Mouse (Mus musculus) spleen, adult 12 weeks (tissue): ENCODE measurements at regions not wholly inside any gene's neighbourhood (a gene's known extent, or its start where the extent isn't known, plus 50 kb on each side); places are given as distances from the start of the nearest gene placed in this dataset.

Experiments used
- DNase-seq: peaks from one replicate; pipeline ENCODE4 v3.0.0; 2022; ENCODE audit warnings: low spot score

DNA sequence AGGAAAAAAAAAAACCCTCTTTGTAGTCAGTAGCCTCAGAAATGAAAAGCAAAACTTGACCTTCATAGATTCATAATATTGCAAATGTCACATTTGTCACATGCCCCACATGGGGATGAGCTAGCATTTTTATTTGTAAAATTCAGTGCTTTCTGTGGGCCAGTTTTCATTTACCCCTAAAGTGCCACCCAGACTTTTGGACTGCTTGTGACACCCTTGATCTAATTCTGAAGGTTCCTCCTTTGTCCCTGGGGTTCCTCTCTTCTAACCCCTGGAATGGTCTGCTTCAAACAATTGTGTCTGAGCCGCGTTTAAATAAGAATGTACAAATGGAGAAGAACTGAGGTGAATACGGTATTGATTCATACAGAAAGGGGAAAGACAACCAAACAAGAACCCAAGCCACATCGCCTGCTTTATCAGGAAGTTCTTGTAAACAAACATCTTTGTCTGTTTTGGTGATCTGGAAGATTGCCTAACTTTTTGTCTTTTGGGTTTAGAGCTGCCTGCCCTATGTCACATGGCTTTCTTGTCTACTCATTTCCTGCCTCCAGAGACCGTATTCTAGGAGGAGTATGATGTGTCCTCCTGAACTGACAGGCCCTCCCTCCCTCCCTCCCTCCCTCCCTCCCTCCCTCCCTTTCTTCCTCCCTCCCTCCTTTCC lies 203.1 kb upstream of the Gm9833 start:
- no peak for DNase-seq

DNA sequence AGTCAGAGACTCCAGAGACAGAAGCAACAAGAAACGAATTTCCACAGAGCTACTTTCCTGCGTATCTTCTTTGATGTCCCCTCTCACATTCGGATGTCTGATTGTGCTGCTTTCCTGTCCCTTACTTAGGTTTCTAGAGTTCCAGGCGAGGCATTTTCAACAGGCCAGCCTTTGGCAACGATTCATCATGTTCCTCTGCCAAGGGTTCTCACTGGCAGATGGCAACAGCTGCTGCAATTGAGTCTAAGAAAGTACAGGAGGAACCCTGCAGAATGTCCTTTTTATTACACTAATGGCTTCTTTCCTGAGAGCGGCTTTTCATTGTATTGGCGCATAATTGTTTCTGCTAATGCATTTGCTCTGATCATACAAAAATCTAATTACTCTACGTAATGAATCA lies 202.3 kb upstream of the Gm9833 start:
- DNase-seq = no peak

DNA sequence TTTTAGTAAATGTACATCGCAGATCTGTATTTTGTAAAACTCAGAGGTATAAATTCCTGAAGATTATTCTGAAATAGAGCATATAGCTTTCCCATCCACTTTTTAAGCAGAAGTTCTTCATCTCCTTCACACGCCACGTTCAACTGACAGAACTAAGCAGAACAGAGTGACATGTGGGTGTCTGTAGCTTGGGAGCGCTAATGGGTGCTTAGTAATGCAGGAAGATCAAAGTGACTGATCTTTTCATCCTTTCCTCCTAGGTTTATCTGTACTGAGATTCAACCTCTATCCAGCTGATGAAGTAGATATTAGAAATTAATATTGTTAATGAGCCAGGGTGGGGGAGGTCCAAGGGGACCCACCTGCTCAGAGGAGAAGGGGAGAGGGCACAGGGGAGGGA lies 201.8 kb upstream of the Gm9833 start:
- no peak for DNase-seq

DNA sequence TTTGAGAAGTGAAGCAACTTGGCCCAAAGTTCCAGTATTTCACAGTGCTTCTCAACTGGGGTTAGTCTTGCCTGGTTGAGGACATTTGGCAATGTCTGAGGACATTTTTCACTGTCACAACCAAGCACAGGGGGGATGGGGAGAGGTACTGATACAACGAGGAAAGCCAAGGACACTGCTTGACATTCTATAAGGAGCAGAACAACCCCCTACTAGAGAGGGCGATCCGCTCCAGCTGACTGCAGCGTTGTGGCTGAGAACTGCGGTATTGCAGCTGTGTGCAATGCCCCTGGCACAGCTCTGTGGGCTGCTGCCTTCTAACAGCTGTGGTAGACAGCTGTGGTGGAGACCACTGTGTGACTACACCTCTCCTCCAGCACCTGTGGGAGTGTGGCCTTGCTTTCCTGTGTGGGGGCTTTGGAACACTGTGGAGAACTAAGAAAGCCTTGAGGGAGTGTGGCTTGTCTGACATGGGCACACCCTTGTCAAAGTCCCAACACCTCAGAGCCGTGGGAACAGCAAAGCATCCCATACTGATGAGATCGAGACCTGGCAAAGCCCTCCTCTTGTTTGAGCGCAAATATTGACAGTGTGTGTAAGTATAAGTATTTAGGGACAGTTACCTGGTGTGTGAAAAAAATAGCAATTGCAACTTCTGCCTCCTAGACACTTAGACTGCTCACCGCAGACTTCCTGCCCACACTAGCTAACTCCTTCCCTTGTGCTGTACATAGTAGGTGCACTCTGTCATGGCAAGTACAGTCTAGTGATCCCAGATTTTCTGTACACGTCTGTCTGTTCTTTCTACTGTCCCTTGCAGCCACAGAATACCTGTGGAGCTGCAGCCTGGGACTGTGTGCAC lies 200.9 kb upstream of the Gm9833 start:
- DNase-seq = no peak

DNA sequence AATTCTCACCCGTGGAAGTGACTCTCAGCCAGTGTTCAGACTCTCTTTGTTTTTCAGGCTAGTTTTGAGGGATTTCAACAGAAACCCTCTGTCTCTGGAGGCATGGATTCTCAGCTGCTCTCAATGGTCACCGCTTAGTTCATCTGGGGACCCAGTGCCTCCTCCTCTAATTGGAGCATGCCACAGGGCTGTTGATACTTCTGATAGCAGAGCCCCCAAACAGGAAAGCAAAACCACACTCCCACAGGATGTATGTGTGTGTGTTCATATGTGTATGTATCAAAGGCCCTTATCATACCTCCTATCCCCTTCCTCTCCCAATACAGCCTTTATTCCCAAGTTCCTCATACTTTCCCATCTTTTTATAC lies 200.3 kb upstream of the Gm9833 start:
- DNase-seq = no peak

DNA sequence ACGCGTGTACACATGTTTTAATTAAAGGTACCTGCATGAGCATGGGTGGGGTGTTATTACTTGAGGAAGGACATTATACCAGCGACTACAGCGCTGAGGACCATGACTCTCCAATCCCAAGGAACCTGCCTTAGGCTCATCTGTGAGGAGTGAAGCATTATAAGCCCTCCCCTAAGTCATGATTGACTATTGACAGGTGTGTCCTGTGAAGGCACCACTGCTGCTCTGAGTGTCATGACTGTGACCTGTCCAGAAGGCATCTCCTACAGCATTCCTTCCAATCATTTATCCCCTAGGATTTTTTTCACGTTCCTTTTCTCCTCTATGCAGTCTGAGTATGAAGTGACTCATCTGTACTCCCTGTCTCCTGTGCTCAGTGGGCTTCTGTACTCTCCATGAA lies 199.9 kb upstream of the Gm9833 start:
- DNase-seq = no peak

DNA sequence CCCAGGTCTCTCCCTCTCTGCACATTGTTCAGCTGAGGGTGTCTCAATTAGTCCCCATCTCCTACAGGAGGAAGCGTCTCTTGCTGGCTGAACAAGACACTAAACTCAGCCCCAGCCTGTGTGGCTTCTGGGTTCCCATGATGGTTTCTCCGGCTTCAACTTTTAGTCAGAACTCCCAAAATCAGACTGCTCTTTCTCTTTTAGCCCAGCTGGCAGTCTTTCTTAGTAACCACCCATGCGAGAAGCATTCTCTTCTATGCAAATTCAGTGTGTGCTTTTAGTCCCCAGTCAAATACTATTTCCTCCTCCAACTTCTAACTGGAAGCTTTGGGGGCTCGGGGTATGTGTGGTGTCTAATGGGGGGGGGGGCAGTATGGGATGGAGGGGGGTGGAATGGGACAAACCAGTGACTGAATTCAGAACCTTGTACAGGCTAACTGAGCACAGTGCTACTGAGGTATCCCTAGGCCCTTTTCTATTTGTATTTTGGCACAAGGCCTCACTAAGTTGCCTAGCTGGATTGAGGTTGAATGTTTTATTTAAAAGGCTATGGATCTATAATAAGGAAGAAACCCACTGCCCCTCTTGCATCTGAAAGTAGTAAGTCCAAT lies 194.9 kb upstream of the Gm9833 start:
- no peak for DNase-seq

DNA sequence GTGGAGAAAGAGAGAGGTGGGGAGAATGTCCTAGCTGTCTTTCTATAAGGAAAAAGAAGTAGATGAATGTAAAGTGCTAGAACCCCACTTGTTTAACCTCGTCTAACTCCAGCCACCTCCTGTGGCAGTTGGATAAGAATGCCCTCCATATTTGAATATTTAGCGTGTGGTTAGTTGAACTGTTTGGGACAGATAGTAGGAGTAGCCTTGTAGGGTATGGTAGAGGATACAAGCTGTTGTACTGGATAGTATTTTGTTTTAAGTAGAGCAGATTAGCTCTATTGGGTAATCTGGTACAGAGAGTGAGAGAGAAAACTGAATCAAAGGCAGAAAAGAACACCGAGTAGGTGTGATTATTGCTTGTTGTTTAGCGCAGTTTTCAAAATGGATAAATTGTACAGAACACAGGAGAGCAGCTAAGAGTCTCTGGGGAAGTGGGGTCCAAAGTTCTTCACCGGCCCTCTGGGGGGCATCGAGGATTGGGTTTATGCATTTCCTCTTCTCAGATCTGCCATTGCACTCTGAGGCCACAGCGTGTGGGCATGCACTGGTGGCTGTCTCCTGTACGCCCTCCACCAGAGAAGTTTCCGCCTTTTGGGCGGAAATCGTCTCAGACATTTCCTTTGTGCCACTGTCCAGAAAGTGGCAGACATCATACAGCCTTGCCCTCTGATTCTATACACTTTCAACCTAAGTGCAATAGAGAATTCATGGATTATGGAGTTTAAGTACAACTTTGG lies 192.3 kb upstream of the Gm9833 start:
- DNase-seq = no peak

DNA sequence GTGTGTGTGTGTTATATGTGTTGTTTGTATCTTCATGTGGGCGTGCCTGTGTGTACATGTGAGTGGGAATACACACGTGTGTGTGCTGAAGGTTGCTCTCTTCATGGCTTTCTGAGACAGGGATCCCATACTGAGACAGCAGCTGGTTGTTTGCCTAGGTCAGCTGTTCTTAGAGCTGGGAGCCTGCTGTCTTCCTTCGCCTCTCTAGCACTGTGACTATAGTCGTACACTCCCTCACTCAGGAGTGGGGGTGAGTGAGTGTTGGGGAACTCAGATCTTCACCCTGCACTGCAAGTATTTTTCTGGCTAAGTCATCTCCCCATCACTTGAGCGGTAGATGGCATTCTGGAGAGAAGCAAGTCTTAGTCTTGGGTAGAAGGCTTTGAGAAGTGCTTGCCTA lies 191.6 kb upstream of the Gm9833 start:
- DNase-seq = no peak

DNA sequence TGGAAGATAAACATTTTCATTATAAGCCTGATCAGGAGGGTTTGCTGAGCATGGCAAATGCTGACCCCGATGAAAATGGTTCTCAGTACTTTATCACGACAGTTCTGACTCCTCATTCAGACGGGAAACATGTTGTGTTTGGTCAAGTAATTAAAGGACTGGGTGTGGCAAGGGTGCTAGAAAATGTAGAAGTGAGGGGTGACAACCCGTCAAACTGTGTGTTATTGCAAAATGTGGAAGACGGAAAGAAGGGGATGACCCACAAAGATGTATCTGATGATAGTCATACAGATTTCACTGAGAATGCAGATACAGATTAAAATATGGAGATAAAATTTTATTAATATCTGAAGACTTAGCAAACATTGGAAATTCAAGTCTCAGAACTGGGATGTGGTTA lies 186.2 kb upstream of the Gm9833 start:
- no peak for DNase-seq

DNA sequence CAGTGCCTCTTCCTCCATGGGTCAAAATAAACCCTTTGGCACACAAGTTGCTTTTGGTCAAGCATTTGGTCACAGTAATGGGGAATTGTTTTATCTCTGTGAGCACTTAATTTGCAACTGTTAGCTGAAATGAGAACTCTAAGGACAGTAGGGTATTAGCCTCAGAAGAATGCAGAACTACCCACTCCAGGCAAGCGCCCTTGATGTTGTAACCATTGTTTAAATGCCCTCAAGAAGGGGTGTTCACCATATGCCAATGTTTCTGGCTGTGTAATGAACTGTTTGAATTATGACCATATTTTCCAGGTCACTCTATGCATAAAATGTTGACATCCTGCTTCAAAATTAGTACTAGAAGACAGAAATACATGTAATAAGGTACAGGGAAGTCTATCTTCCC lies 174.6 kb upstream of the Gm9833 start:
- no peak for DNase-seq

DNA sequence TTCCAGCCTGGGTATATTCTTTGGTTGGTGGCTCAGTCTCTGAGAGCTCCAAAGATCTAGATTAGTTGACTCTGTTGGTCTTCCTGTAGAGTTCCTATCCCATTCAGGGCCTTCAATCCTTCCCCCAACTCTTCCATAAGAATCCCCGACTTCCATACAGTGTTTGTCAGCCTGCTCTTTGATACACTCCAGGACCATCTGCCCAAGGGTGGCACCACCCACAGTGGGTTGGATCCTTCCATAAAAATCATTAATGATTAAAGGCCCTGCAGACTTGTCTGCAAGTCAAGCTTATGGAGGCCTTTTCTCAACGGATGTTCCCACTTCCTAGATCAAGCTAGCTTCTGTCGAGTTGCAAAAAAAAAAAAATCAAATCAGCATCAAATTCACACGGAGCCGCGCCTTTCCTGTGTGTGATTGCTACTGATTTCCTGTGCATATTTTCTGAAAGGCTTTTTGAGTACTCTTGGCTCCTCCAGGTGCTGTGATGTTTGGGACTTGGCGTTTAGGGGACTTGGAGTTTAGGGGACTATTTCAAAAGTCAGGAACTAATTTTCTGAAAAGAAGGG lies 171.3 kb upstream of the Gm9833 start:
- DNase-seq = no peak

DNA sequence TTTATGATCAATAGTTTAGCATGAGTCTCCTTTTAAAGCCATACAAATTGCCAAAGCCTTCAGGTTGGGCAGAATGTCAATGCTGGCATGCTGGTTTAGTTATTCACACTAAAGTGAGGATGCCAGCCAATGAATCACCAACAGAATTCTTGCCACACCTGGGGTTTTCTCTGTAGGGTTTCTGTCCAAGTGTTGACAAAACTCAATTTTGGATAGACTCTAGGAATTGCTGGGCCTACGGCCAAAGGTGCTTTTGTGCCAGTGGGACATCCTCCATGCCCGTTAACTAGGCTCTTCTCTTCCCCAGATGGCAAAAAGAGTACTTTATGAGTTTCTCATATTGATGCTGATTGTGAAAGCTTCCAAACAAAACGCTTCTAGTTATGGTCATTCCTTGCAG lies 167.6 kb upstream of the Gm9833 start:
- DNase-seq = no peak

DNA sequence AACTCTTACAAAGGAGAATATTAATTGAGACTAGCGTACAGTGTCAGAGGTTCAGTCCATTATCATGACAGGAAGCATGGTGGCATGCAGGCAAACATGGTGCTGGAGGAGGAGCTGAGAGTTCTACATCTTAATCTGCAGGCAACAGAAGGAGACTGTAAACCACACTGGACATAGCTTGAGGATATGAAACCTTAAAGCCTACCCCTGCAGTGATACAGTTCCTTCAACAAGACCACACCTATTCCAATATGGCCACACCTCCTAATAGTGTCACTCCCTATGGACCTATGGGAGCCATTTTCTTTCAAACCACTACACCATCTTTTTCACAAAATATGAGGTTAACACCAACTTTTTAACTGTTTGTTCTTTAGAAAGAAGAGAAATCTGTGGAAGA lies 166.2 kb upstream of the Gm9833 start:
- no peak for DNase-seq

DNA sequence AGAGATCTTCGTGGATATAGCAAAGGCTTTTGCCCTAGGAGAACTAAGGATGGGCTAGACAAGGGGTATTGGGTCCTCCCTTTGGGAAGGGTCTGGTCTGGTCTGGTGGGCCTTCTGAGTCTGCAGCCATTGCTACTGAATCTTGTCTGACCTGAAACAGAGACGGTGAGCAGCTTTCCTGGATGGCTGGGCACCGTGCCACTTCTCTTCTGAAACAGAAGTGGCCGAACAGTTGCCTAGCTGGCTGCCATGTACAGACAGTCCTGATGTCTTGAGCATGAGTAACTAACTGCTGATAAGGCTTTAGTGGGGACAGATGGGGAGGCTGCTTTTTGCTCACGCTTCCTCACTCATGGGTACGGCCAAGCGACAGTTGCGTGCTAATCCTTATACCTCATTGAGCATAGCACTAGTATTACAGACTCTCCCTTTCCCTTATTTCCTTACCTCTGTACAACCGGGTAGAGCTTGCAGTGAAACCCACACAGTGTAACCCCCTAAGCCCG lies 165.3 kb upstream of the Gm9833 start:
- DNase-seq = no peak

DNA sequence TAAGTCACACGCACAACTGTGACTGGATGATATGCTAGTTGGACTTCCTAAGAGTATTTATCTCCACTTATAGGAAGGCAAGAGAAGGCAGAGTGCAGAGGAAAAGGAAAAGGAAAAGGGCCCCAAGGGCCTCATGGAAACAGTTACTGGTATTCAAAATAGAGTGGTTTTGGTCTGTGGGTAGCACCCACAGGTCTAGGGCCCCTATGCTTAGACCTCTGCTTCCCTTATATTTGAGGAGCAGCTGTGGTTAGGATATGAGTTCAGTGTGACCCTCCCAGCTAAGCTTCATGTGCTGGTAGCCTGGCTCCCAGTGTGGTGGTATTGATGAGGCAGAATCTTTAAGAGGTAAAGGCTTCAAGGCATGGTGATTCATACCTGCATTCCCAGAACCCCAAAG lies 163.3 kb upstream of the Gm9833 start:
- DNase-seq = no peak

DNA sequence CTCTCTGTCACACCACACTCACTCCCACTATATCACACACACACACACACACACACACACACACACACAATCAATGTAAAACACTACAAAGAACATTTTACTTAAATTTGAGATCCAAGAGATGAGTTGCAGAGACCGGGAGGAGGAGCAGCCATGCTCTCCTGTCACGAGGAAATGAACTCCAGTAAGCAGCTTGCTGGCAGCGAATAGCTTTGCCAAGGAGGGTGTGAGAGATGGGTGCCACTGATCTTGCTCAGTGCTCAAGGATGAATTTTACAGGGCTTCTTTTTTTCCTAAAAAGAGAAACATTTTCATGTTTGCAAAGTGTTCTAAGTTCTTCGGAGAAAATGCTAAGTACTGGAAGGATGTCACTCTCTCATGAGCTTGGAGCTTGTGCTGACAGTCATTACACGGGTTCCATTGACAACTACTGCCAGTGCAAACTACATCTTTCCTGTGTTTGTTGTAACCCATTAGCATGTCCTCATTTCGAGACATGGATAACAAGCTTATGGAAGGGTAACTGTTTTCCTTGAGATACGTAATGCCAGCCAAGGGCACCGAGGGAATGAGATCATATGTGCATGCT lies 151.0 kb upstream of the Gm9833 start:
- DNase-seq = no peak

DNA sequence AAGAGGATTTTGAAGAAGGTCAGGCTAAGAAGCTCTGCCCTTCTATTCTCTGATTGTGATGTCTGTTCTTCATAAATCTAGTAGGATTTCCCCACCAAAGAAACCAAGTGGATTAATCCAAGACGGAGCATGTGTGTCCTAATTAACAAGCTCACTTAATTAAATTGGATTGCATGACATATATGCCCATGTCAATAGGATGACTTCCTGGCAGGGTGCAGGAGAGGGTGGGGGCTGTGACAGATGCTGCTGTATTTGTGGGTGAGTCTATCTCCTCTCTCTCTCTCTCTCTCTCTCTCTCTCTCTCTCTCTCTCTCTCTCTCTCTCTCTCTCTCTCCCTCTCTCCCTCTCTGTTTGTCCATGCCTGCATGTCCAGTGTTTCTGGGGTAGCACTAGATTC lies 149.3 kb upstream of the Gm9833 start:
- no peak for DNase-seq

DNA sequence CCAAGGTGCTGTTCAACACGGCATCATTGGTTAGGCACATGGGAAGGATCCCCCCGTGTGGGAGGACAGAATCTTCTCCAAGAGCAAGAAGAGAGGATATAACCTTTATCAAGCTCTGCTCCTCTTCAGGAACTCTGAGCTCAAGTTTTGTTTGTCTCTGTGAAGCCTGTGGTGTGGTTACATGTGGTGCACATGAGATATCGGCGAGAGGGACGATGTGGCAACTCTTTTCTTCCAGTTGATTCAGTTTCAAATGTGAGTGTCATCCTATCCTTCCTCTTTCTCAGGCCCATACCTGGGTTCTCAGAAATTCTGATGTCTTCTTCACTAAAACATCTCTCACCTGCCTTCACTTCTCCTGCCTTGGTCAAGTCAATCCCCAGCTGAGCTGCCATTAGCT lies 145.3 kb upstream of the Gm9833 start:
- DNase-seq = no peak

DNA sequence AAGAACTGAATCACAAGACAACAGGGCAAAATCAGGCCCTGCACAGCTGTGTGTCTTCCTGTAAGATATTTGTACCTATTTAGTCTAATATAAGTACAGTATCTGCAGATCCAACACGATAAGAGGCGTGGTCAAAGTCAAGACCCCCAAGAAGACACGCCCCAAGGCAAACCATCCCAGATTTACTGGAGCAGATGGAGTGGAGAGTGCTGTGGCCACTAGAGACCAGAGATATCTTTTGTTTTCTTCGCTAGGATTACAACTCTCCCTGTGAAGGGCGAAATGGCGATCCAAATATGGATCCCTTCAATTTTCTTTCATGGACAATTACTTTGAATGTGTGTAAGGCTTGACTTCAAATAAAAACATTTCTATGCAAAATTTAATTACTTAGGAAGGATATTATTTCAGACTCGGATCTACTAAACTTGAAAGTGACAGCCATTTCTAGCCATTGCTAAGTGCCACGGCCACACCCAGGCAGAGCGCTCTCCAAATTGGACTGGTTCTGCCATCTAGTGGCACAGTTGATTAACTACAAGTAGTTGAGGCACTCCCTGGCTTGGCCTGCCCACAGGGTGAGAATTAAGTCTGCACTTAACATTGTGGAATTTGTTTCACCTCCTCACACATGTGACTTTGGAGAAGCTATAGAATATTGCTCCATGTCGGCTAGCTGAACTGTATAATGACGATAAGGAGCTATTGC lies 140.4 kb upstream of the Gm9833 start:
- DNase-seq = peak; percentile 38

DNA sequence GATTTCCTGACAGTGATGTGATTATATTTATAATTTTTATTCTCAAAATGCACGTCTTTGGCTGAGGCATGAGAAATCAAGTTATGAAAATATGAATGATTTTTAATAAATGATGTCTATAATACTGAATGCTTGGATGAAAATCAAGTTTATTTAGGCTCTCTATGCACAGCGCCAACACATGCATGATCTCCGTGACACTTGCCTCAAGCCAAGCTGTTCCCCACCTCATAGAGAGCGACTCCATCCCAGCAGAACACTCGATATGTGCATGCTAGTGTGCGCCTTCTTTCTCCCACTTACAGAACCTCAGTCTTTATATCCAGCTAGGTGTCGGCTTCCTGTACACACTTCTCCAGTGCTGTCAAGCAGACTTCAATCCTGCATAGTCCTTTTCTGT lies 139.8 kb upstream of the Gm9833 start:
- no peak for DNase-seq
